21 mouse cellular contexts compared by ENCODE assay signal in the genomic region with DNA sequence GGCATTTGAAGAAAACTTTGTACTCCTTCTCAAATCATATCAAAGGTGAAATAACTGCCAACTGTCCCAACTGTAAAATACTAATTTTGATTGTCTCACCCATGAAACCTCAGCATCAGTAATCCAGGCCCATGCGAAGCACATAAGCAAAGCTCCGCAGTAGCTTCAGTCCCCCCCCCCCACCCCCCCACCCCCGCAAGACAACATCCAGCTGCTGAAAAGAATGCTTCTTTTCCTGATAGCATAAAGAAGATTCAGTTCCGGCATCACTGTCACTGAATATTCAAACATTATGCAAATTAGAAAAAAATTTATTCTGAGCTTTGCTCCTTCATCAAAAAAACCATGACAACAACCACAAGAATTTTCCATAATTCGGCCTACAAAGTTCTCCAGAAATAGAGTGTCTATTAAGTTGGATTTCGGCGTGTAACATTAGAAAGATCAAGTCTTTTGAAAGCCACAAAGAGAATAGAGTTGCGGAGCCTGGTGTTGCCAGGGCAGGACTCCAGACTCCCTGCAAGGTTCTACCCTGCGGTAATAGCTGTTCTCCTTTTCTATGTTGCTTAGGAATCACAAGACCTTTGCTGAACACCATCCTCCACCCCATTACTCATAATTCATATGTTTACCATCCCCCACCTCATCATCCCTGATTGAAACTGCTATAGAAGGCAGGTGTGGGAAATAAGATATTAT.
DNase-seq lines count a peak whose midpoint lies in the region; ATAC-seq lines count a peak whose summit lies in the region.
"Had no signal": no experiment of that assay in that cellular context is flagged by ENCODE, and none has a peak within 500 bp of the region (broad histone marks: within the 10 kb centered on the region; RNA-seq: fewer than 3 reads in every experiment).

No protein-coding gene starts in this region.

- no peaks in the 10 kb centered on the region for H3K36me3 ChIP-seq in forebrain, embryonic 13.5 days (ENCODE audit: poor library complexity, severe bottlenecking)
- H3K36me3 ChIP-seq in forebrain, embryonic 11.5 days (ENCODE audit: control insufficient read depth, insufficient read depth, low read length), result no peaks in the 10 kb centered on the region
- no peaks in the 10 kb centered on the region for H3K36me3 ChIP-seq in hindbrain, embryonic 12.5 days
- no peaks in the 10 kb centered on the region for H3K36me3 ChIP-seq in hindbrain, embryonic 13.5 days
- H3K36me3 ChIP-seq in hindbrain, embryonic 14.5 days (replicated peaks; ENCODE audit: control insufficient read depth, insufficient read depth), result no peaks in the 10 kb centered on the region
- no peaks in the 10 kb centered on the region for H3K36me3 ChIP-seq in midbrain, embryonic 16.5 days (ENCODE audit: control insufficient read depth, insufficient read depth, low read length)
- H3K36me3 ChIP-seq: heart, embryonic 15.5 days; limb, embryonic 15.5 days; liver, embryonic 15.5 days; neural tube, embryonic 13.5 days had no signal

- no peak overlapping the region for H3K27ac ChIP-seq in forebrain, embryonic 13.5 days
- H3K27ac ChIP-seq in forebrain, embryonic 11.5 days (ENCODE audit: low read depth, low read length), result no peak overlapping the region
- H3K27ac ChIP-seq in hindbrain, embryonic 12.5 days, result no peak overlapping the region
- H3K27ac ChIP-seq in hindbrain, embryonic 13.5 days, result no peak overlapping the region
- no peak overlapping the region for H3K27ac ChIP-seq in hindbrain, embryonic 14.5 days
- no peak overlapping the region for H3K27ac ChIP-seq in midbrain, embryonic 16.5 days (ENCODE audit: low read length)
- H3K27ac ChIP-seq: heart, adult 2 months; heart, embryonic 15.5 days; limb, embryonic 15.5 days; liver, embryonic 15.5 days; neural tube, embryonic 13.5 days; stomach, postnatal 0 days had no signal

- H3K4me3 ChIP-seq in forebrain, embryonic 13.5 days, result no peak overlapping the region
- H3K4me3 ChIP-seq in forebrain, embryonic 11.5 days (ENCODE audit: low read depth, low read length), result no peak overlapping the region
- no peak overlapping the region for H3K4me3 ChIP-seq in hindbrain, embryonic 12.5 days
- H3K4me3 ChIP-seq in hindbrain, embryonic 13.5 days, result no peak overlapping the region
- no peak overlapping the region for H3K4me3 ChIP-seq in hindbrain, embryonic 14.5 days (replicated peaks; ENCODE audit: low read length)
- no peak overlapping the region for H3K4me3 ChIP-seq in midbrain, embryonic 16.5 days (ENCODE audit: low read depth, low read length)
- H3K4me3 ChIP-seq: heart, adult 2 months; heart, embryonic 15.5 days; limb, embryonic 15.5 days; liver, embryonic 15.5 days; neural tube, embryonic 13.5 days had no signal

- no peaks in the 10 kb centered on the region for H3K27me3 ChIP-seq in forebrain, embryonic 13.5 days
- H3K27me3 ChIP-seq in forebrain, embryonic 11.5 days (ENCODE audit: control insufficient read depth, insufficient read depth, low read length), result no peaks in the 10 kb centered on the region
- no peaks in the 10 kb centered on the region for H3K27me3 ChIP-seq in hindbrain, embryonic 12.5 days
- no peaks in the 10 kb centered on the region for H3K27me3 ChIP-seq in hindbrain, embryonic 13.5 days
- H3K27me3 ChIP-seq in hindbrain, embryonic 14.5 days (ENCODE audit: control insufficient read depth, insufficient read depth, low read length), result no peaks in the 10 kb centered on the region
- no peaks in the 10 kb centered on the region for H3K27me3 ChIP-seq in midbrain, embryonic 16.5 days (ENCODE audit: control insufficient read depth, insufficient read depth, low read depth, low read length)
- H3K27me3 ChIP-seq: heart, embryonic 15.5 days; limb, embryonic 15.5 days; liver, embryonic 15.5 days; neural tube, embryonic 13.5 days had no signal

- no peaks in the 10 kb centered on the region for H3K9me3 ChIP-seq in forebrain, embryonic 13.5 days (replicated peaks)
- no peaks in the 10 kb centered on the region for H3K9me3 ChIP-seq in forebrain, embryonic 11.5 days (ENCODE audit: control insufficient read depth, low read length)
- H3K9me3 ChIP-seq in hindbrain, embryonic 12.5 days (replicated peaks), result no peaks in the 10 kb centered on the region
- H3K9me3 ChIP-seq in hindbrain, embryonic 13.5 days, result no peaks in the 10 kb centered on the region
- H3K9me3 ChIP-seq in hindbrain, embryonic 14.5 days (ENCODE audit: control insufficient read depth, low read length), result no peaks in the 10 kb centered on the region
- H3K9me3 ChIP-seq in midbrain, embryonic 16.5 days (replicated peaks; ENCODE audit: control insufficient read depth, low read length, poor library complexity, severe bottlenecking), result no peaks in the 10 kb centered on the region
- H3K9me3 ChIP-seq: heart, embryonic 15.5 days; limb, embryonic 15.5 days; liver, embryonic 15.5 days; neural tube, embryonic 13.5 days had no signal

- peak; percentile 58; the same call in 1 of the 2 replicates for ATAC-seq in forebrain, embryonic 13.5 days
- ATAC-seq in forebrain, embryonic 11.5 days (replicated peaks; ENCODE audit: low FRiP score), result no peak
- peak; percentile 72 for ATAC-seq in hindbrain, embryonic 12.5 days (ENCODE audit: low FRiP score)
- no peak for ATAC-seq in hindbrain, embryonic 13.5 days (ENCODE audit: low FRiP score)
- ATAC-seq in hindbrain, embryonic 14.5 days (ENCODE audit: low FRiP score), result peak; percentile 31; the same call in 1 of the 2 replicates
- ATAC-seq in midbrain, embryonic 16.5 days, result 0 out of 2 replicates have a peak, but pooled peaks have one; percentile 17
- ATAC-seq: intestine, embryonic 16.5 days; lung, postnatal 0 days had no signal

- H3K4me2 ChIP-seq in forebrain, embryonic 13.5 days, result no peak overlapping the region
- H3K4me2 ChIP-seq in forebrain, embryonic 11.5 days (ENCODE audit: low read depth, low read length, severe bottlenecking), result no peak overlapping the region
- H3K4me2 ChIP-seq in hindbrain, embryonic 12.5 days (replicated peaks), result no peak overlapping the region
- H3K4me2 ChIP-seq in hindbrain, embryonic 13.5 days, result no peak overlapping the region
- no peak overlapping the region for H3K4me2 ChIP-seq in hindbrain, embryonic 14.5 days (replicated peaks)
- no peak overlapping the region for H3K4me2 ChIP-seq in midbrain, embryonic 16.5 days (ENCODE audit: low read length)
- H3K4me2 ChIP-seq: heart, embryonic 15.5 days; limb, embryonic 15.5 days; liver, embryonic 15.5 days; neural tube, embryonic 13.5 days had no signal

- no peak overlapping the region for H3K9ac ChIP-seq in forebrain, embryonic 13.5 days
- H3K9ac ChIP-seq in forebrain, embryonic 11.5 days (ENCODE audit: low read length), result no peak overlapping the region
- no peak overlapping the region for H3K9ac ChIP-seq in hindbrain, embryonic 12.5 days
- no peak overlapping the region for H3K9ac ChIP-seq in hindbrain, embryonic 13.5 days
- no peak overlapping the region for H3K9ac ChIP-seq in hindbrain, embryonic 14.5 days
- H3K9ac ChIP-seq in midbrain, embryonic 16.5 days (ENCODE audit: low read depth, low read length), result no peak overlapping the region
- H3K9ac ChIP-seq: heart, embryonic 15.5 days; limb, embryonic 15.5 days; liver, embryonic 15.5 days; neural tube, embryonic 13.5 days had no signal

- H3K4me1 ChIP-seq in forebrain, embryonic 13.5 days, result 0 out of 2 replicates have a peak, but pooled peaks cover under 1% of the 10 kb centered on the region
- no peaks in the 10 kb centered on the region for H3K4me1 ChIP-seq in forebrain, embryonic 11.5 days (replicated peaks; ENCODE audit: control insufficient read depth, insufficient read depth, low read length)
- 0 out of 2 replicates have a peak, but pooled peaks cover 4% of the 10 kb centered on the region for H3K4me1 ChIP-seq in hindbrain, embryonic 12.5 days
- peaks cover 1% of the 10 kb centered on the region; the same call in 1 of the 2 replicates for H3K4me1 ChIP-seq in hindbrain, embryonic 13.5 days (replicated peaks)
- H3K4me1 ChIP-seq in hindbrain, embryonic 14.5 days (replicated peaks; ENCODE audit: control insufficient read depth, insufficient read depth, low read length), result no peaks in the 10 kb centered on the region
- no peaks in the 10 kb centered on the region; the same call in 1 of the 2 replicates for H3K4me1 ChIP-seq in midbrain, embryonic 16.5 days (ENCODE audit: control insufficient read depth, insufficient read depth, low read length)
- H3K4me1 ChIP-seq: heart, embryonic 15.5 days; limb, embryonic 15.5 days; liver, embryonic 15.5 days; neural tube, embryonic 13.5 days had no signal

- 54% methylated on average over 9 of the region's 9 CpGs for WGBS in forebrain, embryonic 13.5 days
- 82% methylated on average over 9 of the region's 9 CpGs for WGBS in forebrain, embryonic 11.5 days
- 46% methylated on average over 9 of the region's 9 CpGs for WGBS in hindbrain, embryonic 12.5 days
- WGBS in hindbrain, embryonic 13.5 days, result 41% methylated on average over 9 of the region's 9 CpGs
- 26% methylated on average over 9 of the region's 9 CpGs for WGBS in hindbrain, embryonic 14.5 days
- WGBS in midbrain, embryonic 16.5 days, result 36% methylated on average over 9 of the region's 9 CpGs

- no peak for DNase-seq in forebrain, embryonic 11.5 days (ENCODE audit: low spot score)
- DNase-seq in hindbrain, embryonic 14.5 days (ENCODE audit: low spot score), result peak; percentile 30
- no peak for DNase-seq in gastrocnemius, postnatal 10 days
- DNase-seq: adrenal gland, postnatal 25 days; B cell, adult 2 months; cerebellum, adult 9-11 months; embryo, embryonic 11 days; gastrocnemius, postnatal 14 days; heart, adult 2 months; right cerebral cortex, adult 18-20 months had no signal

Comparison
In these comparisons a context has a peak if more than half of its experiments do, and no peak if none do; other contexts are left out.
1. ATAC-seq: peak in forebrain, embryonic 13.5 days (single experiment), hindbrain, embryonic 12.5 days (single experiment), hindbrain, embryonic 14.5 days (single experiment) and midbrain, embryonic 16.5 days (single experiment); none in forebrain, embryonic 11.5 days (single experiment) and hindbrain, embryonic 13.5 days (single experiment).